Mouse (Mus musculus): Measurements from ENCODE around the gene Traf3. TPM values are rescaled to one million over a fixed set of nuclear protein-coding genes. Genes with fewer than 3 reads are reported as not detected.

Traf3 gene
- polyA plus RNA-seq (2015; fragmentation: Illumina TruSeq; extraction: RNeasy Lipid Tissue Mini Kit (QIAGEN cat#74804); ENCODE audit: insufficient read depth, low read depth, low replicate concordance): 2.8 TPM

GRCm38 (mm10) chr12:111165831-111166591 is at the start of gene Traf3:
Traf3 (plus strand) TSS chr12:111166370.

DNA sequence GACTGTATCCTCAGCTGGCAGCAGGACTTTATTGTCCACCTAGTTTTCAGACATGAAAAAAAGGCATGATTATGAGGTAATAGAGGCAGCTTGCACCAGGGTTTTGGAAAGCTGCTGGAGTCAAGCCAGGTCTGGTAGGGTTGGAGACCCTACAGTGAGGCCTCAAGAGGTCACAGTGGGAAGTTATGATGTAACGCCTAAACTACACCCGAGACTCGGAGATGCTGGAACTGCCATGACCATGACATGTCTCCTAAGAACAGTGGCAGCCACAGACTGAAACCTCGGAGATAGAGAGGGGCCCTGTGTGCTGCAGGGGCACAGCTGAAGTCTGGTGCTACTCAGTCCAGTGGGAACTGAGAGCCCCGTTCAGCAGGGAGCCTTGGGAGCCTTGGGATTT is 18.3 kb downstream of the Traf3 start, which contains the start of gene 4930595D18Rik:
TSS of gene 4930595D18Rik (minus strand) at position 16 of the 400 bp plus-strand sequence.

DNA sequence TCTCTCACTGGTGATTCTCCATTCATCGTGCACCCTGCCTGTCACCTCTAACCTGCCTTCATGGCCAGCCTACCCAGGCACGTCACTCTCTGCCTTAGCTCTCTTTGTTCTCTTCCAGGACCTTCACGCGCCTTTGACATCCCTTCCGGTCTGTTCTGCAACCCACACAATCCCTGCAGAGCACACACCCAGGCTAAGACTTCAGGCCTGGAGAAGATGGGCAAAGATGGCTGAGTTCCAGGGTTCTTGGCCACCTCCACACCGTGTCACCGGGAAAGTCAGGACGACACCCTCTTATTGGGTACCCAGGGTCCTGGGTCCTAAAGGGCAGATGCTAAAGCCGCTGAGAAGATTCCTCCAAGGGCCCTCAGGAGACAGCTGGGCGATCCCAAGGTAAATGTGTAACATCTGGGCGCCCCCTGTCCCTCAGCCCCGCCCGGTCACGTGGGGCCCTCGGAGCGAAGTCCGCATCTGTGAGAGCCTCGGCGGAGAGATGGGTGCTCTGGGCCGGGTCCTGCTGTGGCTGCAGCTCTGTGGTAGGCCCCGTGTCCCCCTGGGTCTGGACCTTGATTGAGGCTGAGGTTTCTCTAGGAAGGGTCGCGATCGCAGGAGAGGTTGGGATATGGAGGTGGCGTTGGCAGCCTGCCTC is 104.6 kb downstream of the Traf3 start, which contains the start of gene Amn:
TSS of gene Amn (plus strand) at position 467 of the 649 bp plus-strand sequence.

Other genes starting within 250 kb of the Traf3 start
- 1.6 TPM for gene Ankrd9, start 187.3 kb upstream of the Traf3 start, polyA plus RNA-seq (2015; fragmentation: Illumina TruSeq; extraction: RNeasy Lipid Tissue Mini Kit (QIAGEN cat#74804); ENCODE audit: insufficient read depth, low read depth, low replicate concordance)
- gene Rcor1, start 127.0 kb upstream of the Traf3 start, polyA plus RNA-seq (2015; fragmentation: Illumina TruSeq; extraction: RNeasy Lipid Tissue Mini Kit (QIAGEN cat#74804); ENCODE audit: insufficient read depth, low read depth, low replicate concordance): 3.4 TPM
- not detected for gene 4930595D18Rik, start 18.1 kb downstream of the Traf3 start, polyA plus RNA-seq (2015; fragmentation: Illumina TruSeq; extraction: RNeasy Lipid Tissue Mini Kit (QIAGEN cat#74804); ENCODE audit: insufficient read depth, low read depth, low replicate concordance)
- gene Amn, start 104.7 kb downstream of the Traf3 start, polyA plus RNA-seq (2015; fragmentation: Illumina TruSeq; extraction: RNeasy Lipid Tissue Mini Kit (QIAGEN cat#74804); ENCODE audit: insufficient read depth, low read depth, low replicate concordance): not detected
- gene Cdc42bpb, start 211.3 kb downstream of the Traf3 start, polyA plus RNA-seq (2015; fragmentation: Illumina TruSeq; extraction: RNeasy Lipid Tissue Mini Kit (QIAGEN cat#74804); ENCODE audit: insufficient read depth, low read depth, low replicate concordance): 30.4 TPM
- gene Lbhd2, start 240.4 kb downstream of the Traf3 start, polyA plus RNA-seq (2015; fragmentation: Illumina TruSeq; extraction: RNeasy Lipid Tissue Mini Kit (QIAGEN cat#74804); ENCODE audit: insufficient read depth, low read depth, low replicate concordance): not detected